Mouse (Mus musculus) neural tube, embryonic 11.5 days (tissue): Measurements from ENCODE around the gene Plppr2. TPM values are rescaled to one million over a fixed set of nuclear protein-coding genes. Genes with fewer than 3 reads are reported as not detected.

ENCODE experiments used
- ATAC-seq: fragments of 200-750 bp; cut with Nextera tagmentation; 2 replicates; pipeline ENCODE4 v1.8.0; 2017; ENCODE audit warnings: moderate number of reproducible peaks, mild to moderate bottlenecking, moderate TSS enrichment, moderate library complexity; ENCODE audit not compliant: insufficient read depth, low FRiP score, low TSS enrichment
- DNase-seq: peaks from one replicate; pipeline ENCODE4 v3.0.0-alpha.2; 2015; ENCODE audit warnings: low spot score
- H3K27ac ChIP-seq: fragments of 300-500 bp; sonication (generic); 2 replicates; pipeline ENCODE4 v1.5.1; 2014; ENCODE audit warnings: low read depth, mild to moderate bottlenecking, low read length
- H3K27me3 ChIP-seq: fragments of 300-500 bp; sonication (generic); 2 replicates; pipeline ENCODE4 v1.6.1; 2014; ENCODE audit warnings: mild to moderate bottlenecking, low read length, mixed read lengths; ENCODE audit not compliant: control insufficient read depth, insufficient read depth
- H3K36me3 ChIP-seq: fragments of 300-500 bp; sonication (generic); 2 replicates; pipeline ENCODE4 v1.6.1; 2014; ENCODE audit warnings: mild to moderate bottlenecking, low read length, moderate library complexity, mixed read lengths; ENCODE audit not compliant: control insufficient read depth, insufficient read depth
- H3K4me1 ChIP-seq: fragments of 300-500 bp; sonication (generic); 2 replicates; pipeline ENCODE4 v1.6.1; 2014; ENCODE audit warnings: low read length, mixed read lengths; ENCODE audit not compliant: control insufficient read depth, insufficient read depth
- H3K4me2 ChIP-seq: fragments of 300-500 bp; sonication (generic); 2 replicates; pipeline ENCODE4 v1.6.1; 2014; ENCODE audit warnings: low read depth, mild to moderate bottlenecking, moderate library complexity
- H3K4me3 ChIP-seq: fragments of 300-500 bp; sonication (generic); 2 replicates; pipeline ENCODE4 v1.5.1; 2014; ENCODE audit warnings: low read depth, low read length
- H3K9ac ChIP-seq: fragments of 300-500 bp; sonication (generic); 2 replicates; pipeline ENCODE4 v1.6.1; 2014; ENCODE audit warnings: mild to moderate bottlenecking, low read length
- H3K9me3 ChIP-seq: fragments of 300-500 bp; sonication (generic); 2 replicates; pipeline ENCODE4 v1.6.1; 2016; ENCODE audit warnings: low read length; ENCODE audit not compliant: control insufficient read depth
- WGBS: fragments of 180-500 bp; shearing (Covaris S2); extraction: QIAGEN DNeasy Blood & Tissue Kit; methylation state at CpG from one replicate; pipeline ENCODE4 v1.1.7; 2014; 5-methylcytosine and 5-hydroxymethylcytosine counted together
- polyA plus RNA-seq: library from polyadenylated mRNA; unstranded; fragments of >200 nt; fragmentation: Nextera tagmentation; extraction: Ambion mirVana; gene quantifications from 2 replicates; pipeline ENCODE4 v1.2.1, GENCODE M21; 2014

Gene Plppr2
- polyA plus RNA-seq, 1 experiment from 2014 or later = 27.7 TPM

DNA sequence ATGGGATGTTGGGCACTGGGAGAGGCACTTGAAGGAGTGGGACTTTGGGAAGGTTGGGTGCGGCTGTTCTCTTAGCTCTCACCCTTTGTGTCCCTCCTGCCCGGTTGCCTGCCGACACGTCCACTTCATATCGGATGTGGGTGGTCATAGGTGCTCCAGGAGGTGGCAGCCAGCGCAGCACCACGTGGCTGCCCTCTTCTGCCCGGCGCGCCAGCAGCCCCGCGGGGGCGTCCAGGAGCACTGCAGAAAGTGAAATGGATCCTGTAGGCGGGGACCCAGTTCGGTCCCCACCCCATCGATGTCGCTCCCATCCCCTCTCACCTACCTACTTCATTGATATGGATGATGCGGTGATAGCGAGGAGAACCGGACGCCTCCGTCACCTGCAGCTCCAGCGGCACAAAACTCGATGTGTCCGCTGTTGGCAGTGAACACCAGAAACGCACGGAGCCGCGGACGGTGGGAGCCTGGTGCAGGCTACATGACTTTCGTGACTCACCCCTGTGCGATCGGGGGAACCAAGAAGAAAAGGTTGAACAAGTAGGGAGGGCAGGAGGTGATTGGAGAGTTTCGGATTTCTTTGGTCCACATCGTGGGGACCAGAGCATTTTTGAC, 24.6 kb downstream of the Plppr2 start:
- DNase-seq (no peak), ATAC-seq (no peak)
- Histone ChIP-seq H3K4me2 (peak overlapping the region; percentile 71), H3K4me1 (peaks cover 7% of the 10 kb centered on the region; the same call in 1 of the 2 replicates), H3K9ac (peak overlapping the region; percentile 11; the same call in 1 of the 2 replicates), H3K27ac (no peak overlapping the region), H3K36me3 (no peaks in the 10 kb centered on the region), H3K4me3 (peak overlapping the region; percentile 36), H3K27me3 (peaks cover 38% of the 10 kb centered on the region), H3K9me3 (no peaks in the 10 kb centered on the region)
- 2% methylated on average over 35 of the region's 35 CpGs for WGBS

DNA sequence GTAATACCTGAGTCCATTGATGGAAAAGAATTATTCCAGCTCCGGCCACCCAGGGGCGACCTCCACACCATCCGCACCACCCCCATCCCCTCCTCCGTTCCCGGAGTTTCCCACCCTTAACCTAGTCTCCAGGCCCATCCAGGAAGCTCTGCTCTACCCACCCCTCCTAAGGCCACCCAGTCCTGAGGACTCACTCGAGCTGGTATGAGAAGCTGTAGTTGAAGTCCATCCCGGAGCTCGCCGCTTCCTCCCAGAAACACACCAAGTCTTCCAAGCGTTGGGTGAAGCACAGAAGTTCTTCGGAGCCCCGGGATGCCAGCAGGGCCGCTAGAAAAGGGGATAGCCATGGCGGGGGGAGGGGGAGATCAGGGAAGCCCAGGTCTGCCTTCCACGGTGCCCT, 25.2 kb downstream of the Plppr2 start:
- H3K9ac ChIP-seq = 0 out of 2 replicates have a peak overlapping the region, but pooled peaks have one; percentile 11
- DNase-seq = no peak
- H3K27me3 ChIP-seq = peaks cover 38% of the 10 kb centered on the region
- H3K4me3 ChIP-seq = peak overlapping the region; percentile 36
- H3K36me3 ChIP-seq = no peaks in the 10 kb centered on the region
- no peak for ATAC-seq
- H3K4me2 ChIP-seq = peak overlapping the region; percentile 71
- H3K9me3 ChIP-seq = no peaks in the 10 kb centered on the region
- peaks cover 5% of the 10 kb centered on the region; the same call in 1 of the 2 replicates for H3K4me1 ChIP-seq
- under 1% methylated on average over 15 of the region's 15 CpGs for WGBS
- H3K27ac ChIP-seq = no peak overlapping the region

DNA sequence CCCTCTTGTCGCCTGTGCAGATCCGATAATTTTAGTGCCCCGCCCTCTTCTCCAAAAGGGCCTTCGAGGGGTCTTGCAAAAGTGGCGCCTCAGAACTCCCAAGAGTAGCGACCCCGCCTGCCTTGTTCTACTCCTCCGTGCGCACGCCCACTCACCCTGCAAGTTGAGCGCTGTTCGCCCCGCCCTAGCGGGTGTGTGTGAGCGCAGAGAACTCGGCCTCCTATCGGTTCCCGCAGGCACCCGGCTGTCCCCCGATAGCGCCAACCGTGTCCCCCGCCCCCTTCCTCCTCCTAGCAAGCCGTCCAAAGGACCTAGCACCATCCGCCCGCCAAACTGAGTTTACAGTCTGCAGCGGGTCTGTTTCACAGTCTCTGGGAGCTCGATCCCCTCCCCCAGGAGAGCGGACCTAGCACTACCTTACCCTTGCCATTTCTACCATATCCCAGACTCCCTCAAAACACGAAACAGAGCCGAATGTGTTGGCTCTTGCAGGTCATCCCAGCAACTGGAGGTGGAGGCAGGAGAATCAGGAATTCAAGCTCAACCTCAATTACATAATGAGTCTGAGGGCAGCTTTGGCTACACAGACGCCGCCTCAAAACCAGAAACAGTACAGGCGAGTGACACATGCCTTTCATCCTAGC, 25.7 kb downstream of the Plppr2 start:
- H3K9ac ChIP-seq = no peak overlapping the region; the same call in 1 of the 2 replicates
- H3K27ac ChIP-seq = no peak overlapping the region
- DNase-seq (peak; percentile 75), ATAC-seq (peak; percentile 71; the same call in 1 of the 2 replicates)
- H3K4me2 ChIP-seq = peak overlapping the region; percentile 71
- WGBS = 4% methylated on average over 33 of the region's 34 CpGs
- H3K36me3 ChIP-seq = no peaks in the 10 kb centered on the region
- H3K4me1 ChIP-seq = peaks cover 5% of the 10 kb centered on the region; the same call in 1 of the 2 replicates
- peaks cover 38% of the 10 kb centered on the region for H3K27me3 ChIP-seq
- H3K9me3 ChIP-seq = no peaks in the 10 kb centered on the region
- peak overlapping the region; percentile 36 for H3K4me3 ChIP-seq

DNA sequence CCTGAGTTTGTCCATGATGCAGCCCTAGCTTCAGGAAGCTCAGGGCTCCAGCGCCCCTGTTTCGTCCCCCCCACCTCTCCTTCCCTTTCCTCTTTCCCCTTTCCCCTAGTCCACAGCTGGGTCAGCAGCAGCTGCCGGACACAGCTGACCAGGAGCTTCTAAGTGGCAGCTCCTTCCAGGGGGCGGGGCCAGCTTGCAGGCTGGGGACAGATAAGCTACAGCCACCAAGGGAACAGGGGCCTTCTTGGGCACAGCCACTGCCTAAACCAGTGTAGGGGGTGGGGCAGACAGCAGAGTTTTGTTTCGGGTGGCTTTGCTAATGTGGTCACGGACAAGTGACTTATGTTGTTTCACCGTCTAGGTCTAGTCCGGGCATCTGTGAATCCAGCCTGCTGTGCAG, 26.6 kb downstream of the Plppr2 start, which contains the start of gene Epor:
TSS of gene Epor (minus strand) at position 90 of the 400 bp plus-strand sequence.
- Histone ChIP-seq H3K27me3 (peaks cover 38% of the 10 kb centered on the region), H3K4me2 (peak within 1 kb of the TSS; percentile 71), H3K4me3 (peak within 1 kb of the TSS; percentile 36), H3K27ac (no peak within 1 kb of the TSS), H3K36me3 (no peaks in the 10 kb centered on the region), H3K4me1 (peaks cover 5% of the 10 kb centered on the region; the same call in 1 of the 2 replicates), H3K9ac (no peak within 1 kb of the TSS; the same call in 1 of the 2 replicates), H3K9me3 (no peaks in the 10 kb centered on the region)
- peak; percentile 56 for DNase-seq
- WGBS = 17% methylated on average over 8 of the region's 8 CpGs
- ATAC-seq = peak; percentile 36; the same call in 1 of the 2 replicates

DNA sequence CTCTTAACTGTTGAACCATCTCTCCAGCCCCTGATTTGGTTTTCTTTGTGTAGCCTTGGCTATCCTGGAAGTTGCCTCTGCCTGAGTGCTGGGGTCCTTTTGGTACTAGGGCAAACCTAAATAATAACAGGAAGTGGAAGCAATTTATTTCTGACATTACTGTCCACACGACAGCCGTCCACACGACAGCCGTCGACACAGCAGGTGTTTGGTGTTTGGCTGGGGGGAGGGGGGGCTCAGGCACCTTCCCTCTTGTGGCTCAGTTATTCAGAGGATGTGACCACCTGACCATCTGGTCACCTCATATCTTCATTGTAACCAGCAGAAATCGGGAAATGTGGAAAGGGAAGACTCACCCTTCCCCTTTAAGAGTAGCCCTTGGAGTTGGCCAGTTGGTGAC, 32.0 kb downstream of the Plppr2 start:
- ATAC-seq (no peak), DNase-seq (no peak)
- 72% methylated on average over 6 of the region's 6 CpGs for WGBS

DNA sequence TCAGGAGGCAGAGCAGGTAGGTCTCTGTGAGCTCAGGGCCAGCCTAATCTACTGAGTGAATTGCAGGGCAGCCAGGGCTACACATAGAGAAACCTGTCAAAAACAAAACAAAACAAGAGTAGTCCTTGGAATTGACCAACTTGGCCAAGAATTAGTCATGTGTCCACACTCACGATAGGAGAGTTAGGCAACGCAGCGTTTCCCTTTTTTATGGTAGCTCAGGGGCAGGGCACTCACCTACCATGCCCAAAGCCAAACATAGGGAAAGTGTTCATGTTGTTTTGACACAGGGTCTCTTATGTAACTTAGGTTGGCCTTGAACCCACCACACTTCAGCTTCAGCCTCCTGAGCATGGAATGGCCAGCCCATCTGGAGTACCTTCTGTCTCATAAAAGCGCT, 32.5 kb downstream of the Plppr2 start:
- DNase-seq (no peak), ATAC-seq (no peak)
- Histone ChIP-seq H3K36me3 (no peaks in the 10 kb centered on the region), H3K4me1 (no peaks in the 10 kb centered on the region), H3K4me2 (no peak overlapping the region), H3K27ac (no peak overlapping the region), H3K9ac (no peak overlapping the region), H3K9me3 (no peaks in the 10 kb centered on the region), H3K27me3 (no peaks in the 10 kb centered on the region), H3K4me3 (no peak overlapping the region)
- 89% methylated on average over 4 of the region's 4 CpGs for WGBS

More for the DNA sequence above, 32.0 kb downstream of the Plppr2 start:
- no peaks in the 10 kb centered on the region for H3K27me3 ChIP-seq
- no peak overlapping the region for H3K27ac ChIP-seq
- no peak overlapping the region for H3K4me3 ChIP-seq
- no peaks in the 10 kb centered on the region for H3K36me3 ChIP-seq
- H3K9me3 ChIP-seq = no peaks in the 10 kb centered on the region
- H3K4me2 ChIP-seq = no peak overlapping the region
- no peaks in the 10 kb centered on the region for H3K4me1 ChIP-seq
- H3K9ac ChIP-seq = no peak overlapping the region

DNA sequence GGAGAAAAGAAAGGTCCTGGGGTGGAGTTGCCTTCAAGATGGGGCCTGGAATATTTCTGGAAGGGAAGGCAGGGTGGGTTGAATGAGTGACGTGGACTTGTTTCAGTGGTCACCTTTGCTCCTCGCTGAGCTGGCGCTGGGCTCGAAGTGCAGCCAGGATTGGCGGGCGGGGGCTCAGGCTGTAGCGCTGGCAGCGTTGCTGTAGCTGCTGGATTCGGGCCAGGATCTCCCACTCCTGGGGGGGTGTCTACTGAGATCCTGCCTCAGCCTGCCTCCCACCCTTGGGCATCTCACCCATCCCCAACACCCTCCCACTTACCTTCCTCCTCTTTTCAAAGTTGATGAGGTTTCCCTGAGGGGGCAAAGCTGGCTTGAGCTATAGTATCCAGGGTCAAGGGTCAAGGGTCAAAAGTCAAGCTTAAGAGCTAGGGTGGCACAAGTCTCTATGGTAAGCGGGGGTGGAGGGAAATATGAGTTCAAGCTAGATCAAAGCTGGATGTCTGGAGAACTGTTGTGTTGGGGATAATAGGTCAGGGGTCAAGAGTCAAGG, 39.9 kb downstream of the Plppr2 start:
- 97% methylated on average over 9 of the region's 10 CpGs for WGBS
- Histone ChIP-seq H3K27me3 (no peaks in the 10 kb centered on the region), H3K36me3 (no peaks in the 10 kb centered on the region), H3K9ac (no peak overlapping the region), H3K4me2 (no peak overlapping the region), H3K4me1 (no peaks in the 10 kb centered on the region), H3K4me3 (no peak overlapping the region), H3K9me3 (no peaks in the 10 kb centered on the region), H3K27ac (no peak overlapping the region)
- DNase-seq (no peak), ATAC-seq (no peak)

DNA sequence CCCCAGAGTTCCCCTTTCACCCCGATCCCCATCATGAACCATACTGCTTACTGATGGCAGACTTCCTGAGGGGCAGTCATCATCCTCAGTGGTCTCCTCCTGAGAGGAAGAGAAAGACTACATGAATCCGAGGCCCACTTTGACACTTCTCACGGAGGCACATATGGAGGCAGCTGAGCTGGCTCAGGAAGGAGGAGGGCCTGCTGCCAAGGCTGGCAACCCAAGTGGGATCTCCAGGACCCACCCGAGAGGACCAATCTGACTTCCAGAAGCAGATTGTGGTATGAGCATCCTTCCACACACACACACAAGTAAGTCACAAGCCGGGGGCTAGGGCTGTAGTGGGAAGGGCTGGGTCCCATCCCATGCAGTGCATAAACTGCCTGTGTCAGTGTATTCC, 40.5 kb downstream of the Plppr2 start:
- Histone ChIP-seq H3K9me3 (no peaks in the 10 kb centered on the region), H3K27ac (no peak overlapping the region), H3K9ac (no peak overlapping the region), H3K4me1 (no peaks in the 10 kb centered on the region), H3K4me3 (no peak overlapping the region), H3K36me3 (no peaks in the 10 kb centered on the region), H3K27me3 (no peaks in the 10 kb centered on the region), H3K4me2 (no peak overlapping the region)
- WGBS = 86% methylated on average over 5 of the region's 5 CpGs
- ATAC-seq (no peak), DNase-seq (no peak)
